Mouse (Mus musculus) hindlimb bud, embryonic 11.5 days (tissue): ENCODE data around the gene Sigirr.

Experiments
- DNase-seq: peaks from one replicate; pipeline ENCODE4 v3.0.0-alpha.2; 2012; ENCODE audit warnings: low read depth, low spot score; ENCODE audit errors: extremely low spot score

Sigirr gene

GRCm38 (mm10) chr7:141061269-141061692 lies 39.1 kb downstream of the Sigirr start:
- no peak for DNase-seq

GRCm38 (mm10) chr7:141060426-141061242 lies 39.7 kb downstream of the Sigirr start, which contains the start of gene B4galnt4:
Gene B4galnt4, plus strand, starts transcription at chr7:141061104.
- no peak for DNase-seq

- no peak for DNase-seq
These were observed 40.4 kb downstream of the Sigirr start for GRCm38 (mm10) chr7:141059929-141060328.

DNA sequence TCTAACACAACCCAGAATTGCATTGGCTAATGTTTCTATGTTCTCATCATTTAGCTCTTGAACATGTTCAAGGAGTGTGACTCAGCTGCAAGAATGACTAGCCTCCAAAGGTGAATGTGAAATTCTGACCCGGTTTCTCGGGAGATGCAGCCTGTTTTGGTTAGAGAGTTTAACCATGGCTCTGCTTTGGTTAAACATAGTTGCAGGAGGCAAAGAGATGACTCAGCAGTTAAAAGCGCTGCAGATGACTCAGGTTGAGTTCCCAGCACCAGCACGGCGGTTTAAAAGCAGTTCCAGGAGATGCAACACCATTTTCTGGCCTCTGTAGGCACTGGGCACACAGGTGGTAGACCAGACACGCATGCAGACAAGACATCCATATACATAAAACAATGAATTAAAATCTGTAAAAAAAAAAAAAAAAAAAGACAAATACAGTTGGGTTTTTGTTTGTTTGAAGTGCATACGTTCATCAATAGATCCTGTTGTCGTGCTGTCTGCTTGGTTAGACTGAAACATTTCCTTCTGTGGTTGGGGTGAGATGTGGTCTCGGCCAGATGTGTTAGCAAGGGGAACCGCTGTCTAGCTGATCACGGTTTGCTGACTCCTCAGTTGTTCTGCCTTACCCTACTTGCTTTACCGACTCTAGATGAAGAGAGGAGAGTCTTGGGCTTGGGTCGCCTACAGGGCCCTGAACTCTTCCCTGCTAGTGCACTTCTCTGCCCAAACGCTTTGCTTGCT lies 41.6 kb downstream of the Sigirr start:
- DNase-seq, result no peak

DNA sequence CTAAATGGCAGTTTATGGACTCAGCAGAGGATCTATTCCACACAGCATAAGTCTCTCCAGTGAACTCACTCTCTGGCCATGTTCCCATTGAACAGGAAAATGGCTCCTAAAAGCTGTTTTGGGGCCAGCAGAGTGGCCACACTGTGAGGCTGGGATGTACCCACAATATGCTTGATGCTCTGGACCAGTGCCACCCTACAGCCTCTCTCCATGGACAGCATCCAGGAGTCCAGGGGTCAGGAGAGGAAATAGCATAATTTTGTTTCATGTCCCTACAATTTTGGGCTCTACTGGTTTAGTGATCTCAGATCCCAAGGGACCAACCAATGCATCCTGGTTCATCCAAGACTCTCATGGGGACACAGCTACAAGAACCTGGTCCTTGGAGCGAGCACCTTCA lies 42.8 kb downstream of the Sigirr start:
- no peak for DNase-seq

DNA sequence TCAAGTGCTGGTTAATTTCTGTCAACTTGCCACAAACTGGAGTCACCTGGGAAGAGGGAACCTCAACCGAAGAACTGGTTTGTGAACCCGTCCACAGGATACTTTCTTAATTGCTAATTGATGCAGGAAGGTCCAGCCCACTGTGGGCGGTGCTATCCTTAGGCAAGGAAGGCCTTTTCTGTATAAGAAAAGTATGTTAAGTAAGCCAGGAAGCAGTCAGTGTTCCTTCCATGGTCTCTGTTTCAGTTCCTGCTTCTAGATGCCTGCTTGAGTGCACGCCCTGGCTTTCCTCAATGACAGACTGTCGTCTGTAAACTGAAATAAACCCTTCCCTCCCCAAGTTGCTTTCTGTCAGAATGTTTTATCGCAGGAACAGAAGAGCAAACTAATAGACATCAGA lies 43.4 kb downstream of the Sigirr start:
- DNase-seq, result no peak

DNA sequence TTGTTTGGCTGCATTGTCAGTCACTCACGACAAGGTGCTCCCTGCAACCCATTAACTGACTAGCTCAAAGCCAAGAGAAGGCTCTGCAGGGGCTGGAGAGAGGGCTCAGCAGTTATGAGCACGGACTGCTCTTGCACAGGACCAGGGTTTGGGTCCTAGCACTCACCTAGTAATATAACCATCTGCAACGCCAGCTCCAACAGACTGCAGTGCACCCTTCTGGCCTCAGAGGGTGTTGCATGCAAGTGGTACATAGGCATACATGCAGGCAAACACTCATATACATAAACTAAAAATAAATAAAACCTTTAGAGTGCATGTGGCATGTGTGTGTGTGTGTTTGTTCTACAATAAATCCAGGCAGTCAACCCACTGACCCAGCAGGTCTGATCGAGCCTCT lies 44.6 kb downstream of the Sigirr start:
- no peak for DNase-seq

GRCm38 (mm10) chr7:141052421-141052820 lies 48.0 kb downstream of the Sigirr start:
- DNase-seq, result no peak

GRCm38 (mm10) chr7:141052016-141052415 lies 48.4 kb downstream of the Sigirr start:
- DNase-seq, result no peak

DNA sequence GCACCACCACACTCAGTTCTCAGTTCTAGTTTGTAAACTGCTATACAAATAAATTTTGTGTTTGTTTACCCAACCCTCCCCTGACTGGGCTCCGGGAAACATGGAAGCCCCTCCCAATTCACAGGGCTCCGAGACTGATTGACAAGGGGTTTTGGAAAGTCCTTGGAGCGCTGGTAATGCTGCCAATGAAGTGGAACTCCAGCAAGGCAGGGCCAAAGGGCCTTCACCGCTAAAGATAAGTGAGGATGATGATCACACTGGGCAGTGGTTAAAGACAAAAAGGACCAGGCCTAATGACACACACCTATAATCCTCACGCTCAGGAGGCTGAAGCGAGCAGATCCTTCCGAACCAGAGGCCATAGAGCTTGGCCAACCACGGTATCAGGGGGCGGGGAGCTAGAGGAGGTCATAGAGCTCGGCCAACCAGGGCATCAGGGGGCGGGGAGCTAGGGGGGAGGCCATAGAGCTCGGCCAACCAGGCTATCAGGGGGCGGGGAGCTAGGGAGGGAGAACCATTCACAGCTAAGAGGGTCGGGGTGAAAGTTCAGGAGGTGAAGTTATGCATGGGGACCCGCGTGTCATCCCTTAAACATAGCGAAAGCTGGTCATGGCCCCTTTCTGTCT lies 49.2 kb downstream of the Sigirr start:
- no peak for DNase-seq

DNA sequence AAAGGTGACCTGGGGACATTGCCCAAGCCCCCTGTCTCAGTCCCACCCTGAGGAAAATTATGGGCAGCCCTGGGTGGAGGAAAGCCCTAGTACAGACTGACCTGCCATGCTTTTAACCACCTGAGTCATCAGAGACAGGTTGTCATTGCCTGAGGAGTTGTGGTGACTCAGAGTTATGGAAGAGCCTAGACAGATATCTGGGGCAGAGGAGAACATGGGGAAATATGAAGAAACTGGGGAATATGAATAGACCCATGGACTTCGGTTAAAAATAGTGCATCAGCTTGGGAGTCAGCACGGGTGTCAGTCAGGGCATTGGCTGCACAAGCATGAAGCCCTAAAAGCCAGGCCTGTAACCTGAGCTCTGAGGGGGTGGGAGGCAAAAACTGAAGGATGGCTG lies 51.0 kb downstream of the Sigirr start:
- DNase-seq, result no peak

GRCm38 (mm10) chr7:141048226-141049218 lies 51.9 kb downstream of the Sigirr start:
- DNase-seq, result peak; percentile 90

- DNase-seq, result no peak
These were observed 52.7 kb downstream of the Sigirr start for GRCm38 (mm10) chr7:141047581-141048225.

DNA sequence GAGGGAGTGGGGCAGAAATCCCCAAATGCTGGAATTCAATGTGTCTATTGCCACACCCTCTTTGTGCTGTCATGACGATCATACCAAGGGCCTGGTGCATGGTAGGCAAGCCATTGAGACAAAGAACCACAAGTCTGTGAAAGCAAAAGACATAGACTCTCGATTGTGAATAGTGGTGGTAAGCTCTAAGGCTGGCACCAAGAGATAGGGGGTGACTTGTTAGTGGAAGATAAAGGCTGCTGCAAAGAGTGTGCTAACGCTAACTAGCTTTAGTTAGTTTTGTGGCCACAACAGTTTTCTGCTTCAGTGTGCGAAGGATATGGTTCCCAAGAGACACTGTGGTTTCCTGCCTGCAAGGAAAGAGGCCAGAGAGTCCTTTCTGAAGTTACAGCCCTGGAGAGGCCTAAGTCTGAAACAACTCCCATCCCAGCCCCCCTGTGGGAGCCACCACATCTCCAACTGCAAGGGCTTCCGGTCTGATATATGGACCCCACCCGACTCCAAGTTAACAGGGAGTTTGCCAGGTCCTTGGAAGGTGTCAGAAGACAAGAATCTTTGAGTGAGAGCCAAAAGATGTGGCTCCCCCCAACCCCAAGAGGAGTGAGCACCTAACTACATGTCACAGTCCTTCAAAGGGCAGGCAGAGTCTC lies 53.3 kb downstream of the Sigirr start:
- no peak for DNase-seq

GRCm38 (mm10) chr7:141042539-141042938 lies 57.8 kb downstream of the Sigirr start:
- no peak for DNase-seq

- DNase-seq, result no peak
These were observed 58.7 kb downstream of the Sigirr start for GRCm38 (mm10) chr7:141041661-141042060.
